Mouse (Mus musculus): ENCODE measurements around the gene Rftn1. TPM values are rescaled to one million over a fixed set of nuclear protein-coding genes. Genes with fewer than 3 reads are reported as not detected.

Rftn1 gene
- total and polyA plus RNA-seq, 2 experiments, result 2.6 to 3.1 TPM

- H3K36me3 ChIP-seq (ENCODE audit: control insufficient read depth, insufficient read depth, low read length), result no peaks in the 10 kb centered on the region
- H3K27ac ChIP-seq (replicated peaks; ENCODE audit: insufficient read depth, low read depth, low read length), result no peak overlapping the region
- WGBS, result 84% methylated on average over 1 of the region's 1 CpGs
- TF ChIP-seq POLR2A (IDR thresholded peaks at IDR 0.05; ENCODE audit: extremely low read depth, insufficient read depth, low read length) (no peak), CTCF (IDR thresholded peaks at IDR 0.05; ENCODE audit: low read depth, low read length) (no peak)
- DNase-seq (ENCODE audit: extremely low read depth, low read depth, low spot score), result no peak
- no peak overlapping the region for H3K4me3 ChIP-seq (ENCODE audit: insufficient read depth, low read depth, low read length)
- H3K27me3 ChIP-seq (ENCODE audit: control insufficient read depth, insufficient read depth, low read length), result 0 out of 2 replicates have a peak, but pooled peaks cover 4% of the 10 kb centered on the region
- H3K9ac ChIP-seq (ENCODE audit: low read depth, low read length), result no peak overlapping the region
- no peaks in the 10 kb centered on the region for H3K79me2 ChIP-seq (ENCODE audit: control insufficient read depth, insufficient read depth, low read length)
- H3K4me1 ChIP-seq (ENCODE audit: control insufficient read depth, insufficient read depth, low read length), result no peaks in the 10 kb centered on the region
Observed at GRCm38 (mm10) chr17:50205152-50205782, 14.8 kb upstream of the Rftn1 start.

GRCm38 (mm10) chr17:50201828-50202445, 11.5 kb upstream of the Rftn1 start:
- Histone ChIP-seq H3K27ac (replicated peaks; ENCODE audit: insufficient read depth, low read depth, low read length) (no peak overlapping the region), H3K36me3 (ENCODE audit: control insufficient read depth, insufficient read depth, low read length) (no peaks in the 10 kb centered on the region), H3K27me3 (ENCODE audit: control insufficient read depth, insufficient read depth, low read length) (0 out of 2 replicates have a peak, but pooled peaks cover 6% of the 10 kb centered on the region), H3K9ac (ENCODE audit: low read depth, low read length) (no peak overlapping the region), H3K79me2 (ENCODE audit: control insufficient read depth, insufficient read depth, low read length) (no peaks in the 10 kb centered on the region), H3K4me3 (ENCODE audit: insufficient read depth, low read depth, low read length) (no peak overlapping the region), H3K4me1 (ENCODE audit: control insufficient read depth, insufficient read depth, low read length) (no peaks in the 10 kb centered on the region)
- 90% methylated on average over 12 of the region's 12 CpGs for WGBS
- DNase-seq (ENCODE audit: extremely low read depth, low read depth, low spot score), result no peak
- TF ChIP-seq POLR2A (IDR thresholded peaks at IDR 0.05; ENCODE audit: extremely low read depth, insufficient read depth, low read length) (no peak), CTCF (IDR thresholded peaks at IDR 0.05; ENCODE audit: low read depth, low read length) (no peak)

- TF ChIP-seq POLR2A (IDR thresholded peaks at IDR 0.05; ENCODE audit: extremely low read depth, insufficient read depth, low read length), result no peak
- no peak for TF ChIP-seq CTCF (IDR thresholded peaks at IDR 0.05; ENCODE audit: low read depth, low read length)
- Histone ChIP-seq H3K27ac (replicated peaks; ENCODE audit: insufficient read depth, low read depth, low read length) (no peak overlapping the region), H3K4me1 (ENCODE audit: control insufficient read depth, insufficient read depth, low read length) (no peaks in the 10 kb centered on the region), H3K79me2 (ENCODE audit: control insufficient read depth, insufficient read depth, low read length) (no peaks in the 10 kb centered on the region), H3K4me3 (ENCODE audit: insufficient read depth, low read depth, low read length) (no peak overlapping the region), H3K9ac (ENCODE audit: low read depth, low read length) (no peak overlapping the region), H3K36me3 (ENCODE audit: control insufficient read depth, insufficient read depth, low read length) (no peaks in the 10 kb centered on the region), H3K27me3 (ENCODE audit: control insufficient read depth, insufficient read depth, low read length) (0 out of 2 replicates have a peak, but pooled peaks cover 6% of the 10 kb centered on the region)
- DNase-seq (ENCODE audit: extremely low read depth, low read depth, low spot score), result no peak
- WGBS, result 79% methylated on average over 8 of the region's 8 CpGs
Observed at GRCm38 (mm10) chr17:50199075-50199850, 8.8 kb upstream of the Rftn1 start.

- DNase-seq (ENCODE audit: extremely low read depth, low read depth, low spot score), result no peak
- Histone ChIP-seq H3K79me2 (ENCODE audit: control insufficient read depth, insufficient read depth, low read length) (no peaks in the 10 kb centered on the region), H3K4me3 (ENCODE audit: insufficient read depth, low read depth, low read length) (no peak overlapping the region), H3K4me1 (ENCODE audit: control insufficient read depth, insufficient read depth, low read length) (no peaks in the 10 kb centered on the region), H3K27ac (replicated peaks; ENCODE audit: insufficient read depth, low read depth, low read length) (no peak overlapping the region), H3K27me3 (ENCODE audit: control insufficient read depth, insufficient read depth, low read length) (0 out of 2 replicates have a peak, but pooled peaks cover 3% of the 10 kb centered on the region), H3K36me3 (ENCODE audit: control insufficient read depth, insufficient read depth, low read length) (no peaks in the 10 kb centered on the region), H3K9ac (ENCODE audit: low read depth, low read length) (no peak overlapping the region)
- WGBS, result 85% methylated on average over 4 of the region's 4 CpGs
- TF ChIP-seq CTCF (IDR thresholded peaks at IDR 0.05; ENCODE audit: low read depth, low read length) (no peak), POLR2A (IDR thresholded peaks at IDR 0.05; ENCODE audit: extremely low read depth, insufficient read depth, low read length) (no peak)
Observed at GRCm38 (mm10) chr17:50197572-50197971, 7.1 kb upstream of the Rftn1 start.

GRCm38 (mm10) chr17:50196005-50196672, 5.7 kb upstream of the Rftn1 start:
- Histone ChIP-seq H3K27ac (replicated peaks; ENCODE audit: insufficient read depth, low read depth, low read length) (no peak overlapping the region), H3K27me3 (ENCODE audit: control insufficient read depth, insufficient read depth, low read length) (0 out of 2 replicates have a peak, but pooled peaks cover 2% of the 10 kb centered on the region), H3K36me3 (ENCODE audit: control insufficient read depth, insufficient read depth, low read length) (no peaks in the 10 kb centered on the region), H3K4me1 (ENCODE audit: control insufficient read depth, insufficient read depth, low read length) (no peaks in the 10 kb centered on the region), H3K9ac (ENCODE audit: low read depth, low read length) (no peak overlapping the region), H3K79me2 (ENCODE audit: control insufficient read depth, insufficient read depth, low read length) (no peaks in the 10 kb centered on the region), H3K4me3 (ENCODE audit: insufficient read depth, low read depth, low read length) (no peak overlapping the region)
- 45% methylated on average over 10 of the region's 10 CpGs for WGBS
- DNase-seq (ENCODE audit: extremely low read depth, low read depth, low spot score), result no peak
- TF ChIP-seq POLR2A (IDR thresholded peaks at IDR 0.05; ENCODE audit: extremely low read depth, insufficient read depth, low read length) (no peak), CTCF (IDR thresholded peaks at IDR 0.05; ENCODE audit: low read depth, low read length) (no peak)
